Mouse (Mus musculus): Measurements from ENCODE around the gene Rab8a.
"Not testable (repeated sequence)": the region's sequence is repeated elsewhere in the genome, so short reads cannot be mapped to it uniquely, and the experiment has no call there.

- TF ChIP-seq CTCF, EP300 (IDR thresholded peaks at IDR 0.05; ENCODE audit: low read depth): not testable (repeated sequence)
Observed at GRCm38 (mm10) chr8:72121486-72121885, 39.5 kb upstream of the Rab8a start.

All from heart, postnatal 0 days (tissue).